Mouse (Mus musculus): ENCODE data around the gene Dyrk3. TPM values are rescaled to one million over a fixed set of nuclear protein-coding genes. Genes with fewer than 3 reads are reported as not detected.
A peak's percentile ranks its signal among the peaks of the same experiment; 100 is the strongest.
"Not testable (repeated sequence)": the region's sequence is repeated elsewhere in the genome, so short reads cannot be mapped to it uniquely, and the experiment has no call there.

Gene Dyrk3
- polyA plus RNA-seq, 1 experiment from 2014 or later = 14.8 TPM

GRCm38 (mm10) chr1:131175819-131176218 lies 37.7 kb upstream of the Dyrk3 start:
- Histone ChIP-seq H3K9me3 (no peaks in the 10 kb centered on the region), H3K9ac (no peak overlapping the region), H3K4me2 (replicated peaks) (no peak overlapping the region), H3K27ac (no peak overlapping the region), H3K4me1 (no peaks in the 10 kb centered on the region), H3K4me3 (no peak overlapping the region), H3K36me3 (peaks cover 71% of the 10 kb centered on the region), H3K27me3 (replicated peaks) (no peaks in the 10 kb centered on the region)
- no peak for ATAC-seq (ENCODE audit: low FRiP score, low read depth)
- WGBS = 95% methylated on average over 8 of the region's 8 CpGs

GRCm38 (mm10) chr1:131175189-131175588 lies 37.0 kb upstream of the Dyrk3 start:
- H3K27me3 ChIP-seq (replicated peaks) = no peaks in the 10 kb centered on the region
- H3K36me3 ChIP-seq = peaks cover 76% of the 10 kb centered on the region
- ATAC-seq (ENCODE audit: low FRiP score, low read depth) = no peak

GRCm38 (mm10) chr1:131174299-131174861 lies 36.2 kb upstream of the Dyrk3 start:
- H3K27me3 ChIP-seq (replicated peaks) = no peaks in the 10 kb centered on the region
- H3K36me3 ChIP-seq = peaks cover 78% of the 10 kb centered on the region
- WGBS = 90% methylated on average over 12 of the region's 12 CpGs
- no peak for ATAC-seq (ENCODE audit: low FRiP score, low read depth)
- H3K9me3 ChIP-seq = no peaks in the 10 kb centered on the region
- no peaks in the 10 kb centered on the region for H3K4me1 ChIP-seq
- H3K9ac ChIP-seq = no peak overlapping the region
- no peak overlapping the region for H3K4me3 ChIP-seq
- H3K4me2 ChIP-seq (replicated peaks) = no peak overlapping the region
- no peak overlapping the region for H3K27ac ChIP-seq

More at GRCm38 (mm10) chr1:131175189-131175588, 37.0 kb upstream of the Dyrk3 start:
- no peak overlapping the region for H3K27ac ChIP-seq
- no peaks in the 10 kb centered on the region for H3K4me1 ChIP-seq
- no peak overlapping the region for H3K4me3 ChIP-seq
- 95% methylated on average over 1 of the region's 1 CpGs for WGBS
- no peaks in the 10 kb centered on the region for H3K9me3 ChIP-seq
- H3K9ac ChIP-seq = no peak overlapping the region
- no peak overlapping the region for H3K4me2 ChIP-seq (replicated peaks)

GRCm38 (mm10) chr1:131173809-131174208 lies 35.7 kb upstream of the Dyrk3 start:
- Histone ChIP-seq H3K27ac (no peak overlapping the region), H3K27me3 (replicated peaks) (no peaks in the 10 kb centered on the region), H3K9me3 (no peaks in the 10 kb centered on the region), H3K36me3 (peaks cover 79% of the 10 kb centered on the region), H3K4me3 (no peak overlapping the region), H3K4me2 (replicated peaks) (no peak overlapping the region), H3K9ac (no peak overlapping the region), H3K4me1 (no peaks in the 10 kb centered on the region)
- no peak for ATAC-seq (ENCODE audit: low FRiP score, low read depth)
- 86% methylated on average over 6 of the region's 6 CpGs for WGBS

- Histone ChIP-seq H3K4me1 (no peaks in the 10 kb centered on the region), H3K36me3 (peaks cover 82% of the 10 kb centered on the region), H3K4me2 (replicated peaks) (no peak overlapping the region), H3K27me3 (replicated peaks) (no peaks in the 10 kb centered on the region), H3K4me3 (no peak overlapping the region), H3K9me3 (no peaks in the 10 kb centered on the region), H3K27ac (no peak overlapping the region), H3K9ac (no peak overlapping the region)
- ATAC-seq (ENCODE audit: low FRiP score, low read depth) = no peak
- 86% methylated on average over 7 of the region's 7 CpGs for WGBS
Measured at GRCm38 (mm10) chr1:131173001-131173400, 34.9 kb upstream of the Dyrk3 start.

GRCm38 (mm10) chr1:131167612-131168011 lies 29.5 kb upstream of the Dyrk3 start:
- H3K36me3 ChIP-seq = peaks cover 90% of the 10 kb centered on the region
- no peaks in the 10 kb centered on the region for H3K9me3 ChIP-seq
- 97% methylated on average over 10 of the region's 10 CpGs for WGBS
- no peak overlapping the region for H3K4me3 ChIP-seq
- H3K27me3 ChIP-seq (replicated peaks) = no peaks in the 10 kb centered on the region
- H3K4me2 ChIP-seq (replicated peaks) = no peak overlapping the region
- no peak for ATAC-seq (ENCODE audit: low FRiP score, low read depth)
- no peak overlapping the region for H3K27ac ChIP-seq
- H3K9ac ChIP-seq = no peak overlapping the region
- no peaks in the 10 kb centered on the region for H3K4me1 ChIP-seq

GRCm38 (mm10) chr1:131164427-131164826 lies 26.3 kb upstream of the Dyrk3 start:
- Histone ChIP-seq H3K4me1 (no peaks in the 10 kb centered on the region), H3K4me3 (no peak overlapping the region), H3K27me3 (replicated peaks) (no peaks in the 10 kb centered on the region), H3K36me3 (peaks cover 84% of the 10 kb centered on the region), H3K9me3 (no peaks in the 10 kb centered on the region), H3K27ac (no peak overlapping the region), H3K9ac (no peak overlapping the region), H3K4me2 (replicated peaks) (no peak overlapping the region)
- no peak for ATAC-seq (ENCODE audit: low FRiP score, low read depth)
- WGBS = 81% methylated on average over 6 of the region's 6 CpGs

- peaks cover 67% of the 10 kb centered on the region for H3K36me3 ChIP-seq
- no peaks in the 10 kb centered on the region for H3K9me3 ChIP-seq
- ATAC-seq (ENCODE audit: low FRiP score, low read depth) = no peak
- no peak overlapping the region for H3K27ac ChIP-seq
- no peak overlapping the region for H3K9ac ChIP-seq
- no peak overlapping the region for H3K4me2 ChIP-seq (replicated peaks)
- H3K4me3 ChIP-seq = no peak overlapping the region
- WGBS = 86% methylated on average over 11 of the region's 11 CpGs
- no peaks in the 10 kb centered on the region for H3K27me3 ChIP-seq (replicated peaks)
- H3K4me1 ChIP-seq = no peaks in the 10 kb centered on the region
Measured at GRCm38 (mm10) chr1:131161091-131161490, 23.0 kb upstream of the Dyrk3 start.

- peaks cover 54% of the 10 kb centered on the region for H3K36me3 ChIP-seq
- not testable (repeated sequence) for H3K27ac ChIP-seq; ATAC-seq (ENCODE audit: low FRiP score, low read depth); H3K9me3 ChIP-seq; H3K4me2 ChIP-seq (replicated peaks); H3K9ac ChIP-seq; H3K4me3 ChIP-seq; H3K4me1 ChIP-seq; H3K27me3 ChIP-seq (replicated peaks)
- 97% methylated on average over 3 of the region's 3 CpGs for WGBS
Measured at GRCm38 (mm10) chr1:131159573-131160327, 21.6 kb upstream of the Dyrk3 start.

- peaks cover 8% of the 10 kb centered on the region for H3K4me1 ChIP-seq
- no peak overlapping the region for H3K27ac ChIP-seq
- no peak overlapping the region for H3K4me3 ChIP-seq
- H3K27me3 ChIP-seq (replicated peaks) = no peaks in the 10 kb centered on the region; the same call in 1 of the 2 replicates
- no peak for ATAC-seq (ENCODE audit: low FRiP score, low read depth)
- H3K9me3 ChIP-seq = no peaks in the 10 kb centered on the region
- no peak overlapping the region for H3K4me2 ChIP-seq (replicated peaks)
- peaks cover 18% of the 10 kb centered on the region for H3K36me3 ChIP-seq
- H3K9ac ChIP-seq = no peak overlapping the region
- WGBS = 59% methylated on average over 2 of the region's 2 CpGs
Measured at GRCm38 (mm10) chr1:131155456-131155855, 17.3 kb upstream of the Dyrk3 start.

GRCm38 (mm10) chr1:131153018-131153629 lies 15.0 kb upstream of the Dyrk3 start, which contains the start of gene Eif2d:
Gene Eif2d (plus strand): TSS chr1:131153181.
- under 1% methylated on average over 27 of the region's 27 CpGs for WGBS
- Histone ChIP-seq H3K36me3 (peaks cover 2% of the 10 kb centered on the region; the same call in 1 of the 2 replicates), H3K9ac (peak within 1 kb of the TSS; percentile 68), H3K27ac (no peak within 1 kb of the TSS), H3K27me3 (replicated peaks) (no peaks in the 10 kb centered on the region; the same call in 1 of the 2 replicates), H3K4me2 (replicated peaks) (peak within 1 kb of the TSS; percentile 86), H3K4me1 (peaks cover 8% of the 10 kb centered on the region), H3K9me3 (no peaks in the 10 kb centered on the region), H3K4me3 (peak within 1 kb of the TSS; percentile 71)
- ATAC-seq (ENCODE audit: low FRiP score, low read depth) = peak; percentile 96

GRCm38 (mm10) chr1:131149496-131149895 lies 11.4 kb upstream of the Dyrk3 start:
- no peak overlapping the region for H3K4me2 ChIP-seq (replicated peaks)
- no peak for ATAC-seq (ENCODE audit: low FRiP score, low read depth)
- H3K27me3 ChIP-seq (replicated peaks) = no peaks in the 10 kb centered on the region; the same call in 1 of the 2 replicates
- no peaks in the 10 kb centered on the region for H3K36me3 ChIP-seq
- no peak overlapping the region for H3K27ac ChIP-seq
- H3K9ac ChIP-seq = no peak overlapping the region
- 68% methylated on average over 1 of the region's 1 CpGs for WGBS
- no peak overlapping the region for H3K4me3 ChIP-seq
- H3K4me1 ChIP-seq = peaks cover 8% of the 10 kb centered on the region
- H3K9me3 ChIP-seq = no peaks in the 10 kb centered on the region

Data from neural tube, embryonic 12.5 days (tissue).